Mouse (Mus musculus): ENCODE results near the gene Gmip. TPM values are rescaled to one million over a fixed set of nuclear protein-coding genes. Genes with fewer than 3 reads are reported as not detected.

Gene Gmip
- polyA plus RNA-seq, 1 experiment from 2014 or later, result 5.0 TPM

DNA sequence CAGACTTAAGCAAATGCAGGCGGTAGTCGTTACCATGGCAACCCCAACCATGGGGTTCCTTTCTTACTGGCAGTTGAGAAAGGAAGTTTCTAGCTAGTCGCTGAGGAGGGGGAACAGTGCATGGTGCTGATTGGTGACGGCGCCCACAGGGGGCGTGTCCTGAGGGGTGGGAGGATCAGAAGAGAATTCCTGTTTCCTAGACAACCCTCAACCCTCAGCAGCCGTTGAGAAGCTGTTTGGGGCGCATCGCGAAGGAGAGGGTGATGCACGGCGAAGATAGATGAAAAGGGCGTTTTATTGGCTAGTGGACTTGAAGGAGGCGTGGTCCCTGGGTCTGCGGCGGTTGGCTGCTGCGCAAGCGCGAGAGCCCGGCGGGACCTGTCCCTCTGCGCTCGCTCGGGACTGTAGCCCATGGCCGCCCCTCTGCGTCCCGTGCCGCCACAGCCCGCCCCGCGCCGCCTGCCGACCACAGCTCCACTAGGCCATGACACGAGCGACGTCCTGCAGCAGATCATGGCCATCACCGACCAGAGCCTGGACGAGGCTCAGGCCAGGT, 23.9 kb downstream of the Gmip start, which contains the start of gene Pbx4:
TSS of gene Pbx4 (plus strand) at position 194 of the 556 bp plus-strand sequence.
- H3K9ac ChIP-seq, result peak within 1 kb of the TSS; percentile 73
- DNase-seq (peak; percentile 80), ATAC-seq (ENCODE audit: low read depth) (peak; percentile 94)
- H3K27me3 ChIP-seq, result no peaks in the 10 kb centered on the region
- peak within 1 kb of the TSS; percentile 69 for H3K4me3 ChIP-seq (replicated peaks)
- H3K4me1 ChIP-seq (replicated peaks), result peaks cover 18% of the 10 kb centered on the region
- H3K27ac ChIP-seq, result peak within 1 kb of the TSS; percentile 16; the same call in 1 of the 2 replicates
- H3K36me3 ChIP-seq, result no peaks in the 10 kb centered on the region
- H3K9me3 ChIP-seq (replicated peaks), result no peaks in the 10 kb centered on the region
- H3K4me2 ChIP-seq, result peak within 1 kb of the TSS; percentile 91
- under 1% methylated on average over 38 of the region's 38 CpGs for WGBS (ENCODE audit: insufficient replicate concordance)

DNA sequence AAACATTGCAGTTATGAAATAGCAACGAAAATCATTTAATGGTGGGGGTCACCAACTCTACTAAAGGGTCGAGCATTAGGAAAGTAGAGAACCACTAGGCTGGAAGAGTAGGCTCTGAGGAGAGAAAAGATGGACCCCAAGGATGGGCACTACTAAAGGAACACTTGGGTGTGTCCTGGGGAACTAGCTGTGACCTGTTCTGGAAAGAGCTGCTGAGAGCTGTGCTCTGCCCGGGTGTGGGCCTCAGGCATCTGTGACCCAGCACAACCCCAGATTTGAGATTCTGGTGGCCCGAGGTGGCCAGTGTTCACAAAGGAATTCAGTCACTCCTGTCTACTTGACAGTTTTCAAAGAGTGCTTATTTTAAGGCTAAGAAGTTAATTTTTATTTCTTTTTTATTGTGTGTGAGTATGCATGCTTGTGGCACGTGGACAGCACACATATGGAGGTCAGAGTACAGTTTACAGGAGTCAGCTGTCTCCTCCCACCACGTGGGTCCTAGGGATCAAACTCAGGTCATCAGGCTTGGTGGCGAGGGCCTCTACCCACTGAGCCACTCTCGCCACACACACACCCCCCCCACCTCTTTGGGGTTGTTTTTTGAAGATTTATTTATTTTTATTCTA, 28.7 kb downstream of the Gmip start:
- H3K27ac ChIP-seq, result no peak overlapping the region
- H3K9ac ChIP-seq, result no peak overlapping the region
- H3K4me1 ChIP-seq (replicated peaks), result peaks cover 12% of the 10 kb centered on the region
- no peak overlapping the region for H3K4me3 ChIP-seq (replicated peaks)
- DNase-seq (no peak), ATAC-seq (ENCODE audit: low read depth) (no peak)
- no peaks in the 10 kb centered on the region for H3K27me3 ChIP-seq
- no peak overlapping the region for H3K4me2 ChIP-seq
- H3K9me3 ChIP-seq (replicated peaks), result no peaks in the 10 kb centered on the region
- H3K36me3 ChIP-seq, result no peaks in the 10 kb centered on the region
- WGBS (ENCODE audit: insufficient replicate concordance), result 51% methylated on average over 8 of the region's 8 CpGs

DNA sequence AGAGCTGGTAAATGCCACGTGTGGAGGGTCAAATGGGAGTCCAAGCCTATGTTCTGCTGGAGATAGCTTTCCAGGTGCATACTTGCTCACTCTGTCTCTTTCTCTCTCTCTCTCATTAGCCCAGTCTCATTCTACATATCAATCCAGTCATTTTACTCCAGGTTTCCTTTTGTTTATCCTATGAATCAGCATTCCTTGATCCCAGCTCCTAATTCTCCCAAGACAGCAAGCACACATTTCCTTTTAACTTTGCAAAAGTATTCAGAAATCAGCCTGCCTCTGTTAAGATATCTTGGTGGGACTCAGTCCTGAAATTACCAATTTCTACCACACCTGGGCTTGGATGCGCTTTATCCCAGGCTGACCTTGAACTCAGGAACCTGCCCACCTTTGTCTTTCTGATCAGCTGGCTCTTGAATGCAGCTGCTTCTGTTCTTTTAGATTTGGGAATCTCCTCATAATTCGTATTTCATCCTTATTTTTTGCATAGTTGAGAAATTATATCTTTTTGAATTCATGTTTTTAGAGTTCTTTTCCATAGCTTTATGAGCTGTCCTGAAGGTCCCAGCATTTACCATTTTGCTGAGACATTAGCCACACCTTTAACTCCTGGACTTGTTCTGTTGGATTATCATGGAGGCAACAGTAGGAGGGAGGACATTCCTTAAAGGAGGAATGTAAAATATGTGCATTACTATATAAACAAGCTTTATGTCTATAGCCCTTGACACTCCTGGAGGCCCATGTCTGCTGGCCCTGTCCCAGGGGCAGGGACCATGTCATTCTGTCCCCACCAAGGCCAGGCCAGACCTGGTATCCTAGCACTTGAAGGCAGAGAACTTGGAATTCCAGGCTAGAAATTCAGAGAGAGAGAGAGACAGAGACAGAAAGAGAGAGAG, 38.9 kb downstream of the Gmip start:
- DNase-seq, result no peak
- H3K4me3 ChIP-seq (replicated peaks), result no peak overlapping the region
- no peaks in the 10 kb centered on the region for H3K27me3 ChIP-seq
- no peak overlapping the region for H3K4me2 ChIP-seq
- 49% methylated on average over 3 of the region's 3 CpGs for WGBS (ENCODE audit: insufficient replicate concordance)
- no peak for ATAC-seq (ENCODE audit: low read depth)
- H3K9ac ChIP-seq, result no peak overlapping the region
- H3K4me1 ChIP-seq (replicated peaks), result peaks cover 23% of the 10 kb centered on the region
- H3K36me3 ChIP-seq, result no peaks in the 10 kb centered on the region
- no peaks in the 10 kb centered on the region for H3K9me3 ChIP-seq (replicated peaks)
- H3K27ac ChIP-seq, result no peak overlapping the region

DNA sequence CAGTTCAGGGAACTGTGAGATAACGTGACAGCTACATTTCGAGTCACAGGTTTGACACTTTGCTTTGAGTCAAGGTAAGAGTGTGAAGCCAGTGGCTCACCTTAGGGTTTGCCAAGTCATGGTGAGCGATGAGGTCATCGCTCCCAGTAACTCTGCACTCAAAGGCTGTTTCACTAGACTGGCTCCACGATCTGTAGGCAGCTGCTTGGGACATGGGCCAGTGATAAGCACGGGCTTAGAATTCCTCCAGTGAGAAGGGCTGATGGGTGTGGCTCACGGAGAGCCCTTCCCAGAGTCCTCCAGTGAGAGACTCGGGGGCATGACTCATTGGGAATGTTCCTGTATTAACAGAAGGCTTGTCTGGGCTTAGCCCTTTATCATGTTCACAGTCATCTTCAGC, 40.5 kb downstream of the Gmip start:
- peaks cover 23% of the 10 kb centered on the region for H3K4me1 ChIP-seq (replicated peaks)
- no peak overlapping the region for H3K4me3 ChIP-seq (replicated peaks)
- 58% methylated on average over 8 of the region's 8 CpGs for WGBS (ENCODE audit: insufficient replicate concordance)
- peak overlapping the region; percentile 40; the same call in 1 of the 2 replicates for H3K27ac ChIP-seq
- no peak overlapping the region for H3K9ac ChIP-seq
- no peaks in the 10 kb centered on the region for H3K9me3 ChIP-seq (replicated peaks)
- H3K27me3 ChIP-seq, result no peaks in the 10 kb centered on the region
- DNase-seq, result peak; percentile 39
- peak; percentile 66 for ATAC-seq (ENCODE audit: low read depth)
- H3K4me2 ChIP-seq, result no peak overlapping the region
- no peaks in the 10 kb centered on the region for H3K36me3 ChIP-seq

DNA sequence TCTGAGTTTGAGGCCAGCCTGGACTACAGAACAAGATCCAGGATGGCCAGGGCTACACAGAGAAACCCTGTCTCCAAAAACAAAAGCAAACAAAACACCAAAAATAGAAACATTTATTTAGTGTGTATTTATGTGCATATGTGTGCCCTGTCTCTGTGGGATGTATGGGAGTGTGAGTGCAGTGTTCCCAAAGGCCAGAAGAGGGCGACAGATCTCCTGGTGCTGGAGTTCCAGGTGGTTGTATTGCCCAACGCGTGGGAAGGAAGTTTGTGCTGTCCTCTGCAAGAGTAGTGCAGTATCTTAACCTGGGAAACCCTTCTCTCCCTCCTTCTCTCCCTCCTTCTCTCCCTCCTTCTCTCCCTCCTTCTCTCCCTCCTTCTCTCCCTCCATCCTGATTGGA, 41.4 kb downstream of the Gmip start:
- 34% methylated on average over 3 of the region's 3 CpGs for WGBS (ENCODE audit: insufficient replicate concordance)
- H3K36me3 ChIP-seq, result no peaks in the 10 kb centered on the region
- no peak overlapping the region for H3K4me2 ChIP-seq
- no peaks in the 10 kb centered on the region for H3K9me3 ChIP-seq (replicated peaks)
- H3K27me3 ChIP-seq, result no peaks in the 10 kb centered on the region
- no peak overlapping the region for H3K9ac ChIP-seq
- no peak for ATAC-seq (ENCODE audit: low read depth)
- no peak overlapping the region for H3K4me3 ChIP-seq (replicated peaks)
- no peak overlapping the region for H3K27ac ChIP-seq
- peaks cover 23% of the 10 kb centered on the region for H3K4me1 ChIP-seq (replicated peaks)
- DNase-seq, result no peak

DNA sequence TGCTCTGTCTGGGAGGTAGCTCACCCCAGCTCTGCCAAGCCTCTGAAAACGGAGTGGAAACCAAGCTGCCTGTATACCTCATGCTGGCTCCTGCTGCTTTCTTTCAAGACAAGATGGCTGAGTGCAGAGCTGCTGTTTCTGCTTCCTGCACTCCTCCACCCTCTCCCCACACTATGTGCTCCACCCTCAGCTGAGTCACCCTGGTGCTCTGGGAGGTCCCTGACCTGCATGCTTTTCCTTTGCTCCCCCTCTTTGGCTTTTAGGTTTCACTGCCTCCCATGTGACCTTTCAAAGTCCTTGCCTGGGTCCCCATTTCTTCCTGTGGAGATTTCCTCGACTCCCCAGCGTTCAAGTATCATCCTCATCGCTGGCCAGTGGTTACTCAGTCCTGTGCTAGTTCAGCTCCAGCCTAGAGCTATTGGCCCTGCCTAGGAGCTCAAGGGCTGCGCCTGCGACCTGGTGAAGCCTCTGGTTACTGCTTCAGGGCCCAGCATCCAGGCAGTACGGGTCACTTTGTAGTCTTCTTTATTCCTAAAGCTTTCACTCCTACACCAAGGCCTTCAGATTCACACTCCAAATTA, 42.5 kb downstream of the Gmip start:
- Histone ChIP-seq H3K27me3 (no peaks in the 10 kb centered on the region), H3K36me3 (no peaks in the 10 kb centered on the region), H3K4me3 (replicated peaks) (no peak overlapping the region), H3K4me1 (replicated peaks) (peaks cover 23% of the 10 kb centered on the region), H3K9me3 (replicated peaks) (no peaks in the 10 kb centered on the region), H3K9ac (peak overlapping the region; percentile 33; the same call in 1 of the 2 replicates), H3K27ac (peak overlapping the region; percentile 79), H3K4me2 (peak overlapping the region; percentile 41)
- DNase-seq (peak; percentile 49), ATAC-seq (ENCODE audit: low read depth) (peak; percentile 91)
- WGBS (ENCODE audit: insufficient replicate concordance), result 67% methylated on average over 7 of the region's 7 CpGs

DNA sequence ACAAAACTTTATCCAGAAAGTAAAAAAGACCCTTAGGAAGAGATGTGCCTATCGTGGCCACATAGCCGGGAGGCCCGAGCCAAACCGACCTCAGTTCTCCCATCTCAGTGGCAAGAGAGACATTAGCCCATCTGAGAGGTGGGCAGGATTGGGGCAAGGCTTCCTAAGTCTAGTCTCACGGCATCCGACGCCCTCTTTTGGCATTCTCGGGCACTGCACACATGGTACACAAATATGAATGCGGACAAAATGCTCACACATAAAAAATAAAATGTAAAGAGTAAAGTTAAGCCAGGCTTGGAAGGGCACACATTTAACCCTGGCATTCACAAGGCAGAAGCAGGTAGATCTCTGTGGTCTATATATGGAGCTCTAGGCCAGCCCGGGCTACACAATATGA, 45.4 kb downstream of the Gmip start:
- 82% methylated on average over 10 of the region's 10 CpGs for WGBS (ENCODE audit: insufficient replicate concordance)
- Histone ChIP-seq H3K4me1 (replicated peaks) (peaks cover 20% of the 10 kb centered on the region), H3K27me3 (no peaks in the 10 kb centered on the region), H3K27ac (no peak overlapping the region), H3K4me3 (replicated peaks) (no peak overlapping the region), H3K4me2 (no peak overlapping the region), H3K9me3 (replicated peaks) (no peaks in the 10 kb centered on the region), H3K36me3 (no peaks in the 10 kb centered on the region), H3K9ac (no peak overlapping the region)
- DNase-seq, result no peak
- ATAC-seq (ENCODE audit: low read depth), result no peak

DNA sequence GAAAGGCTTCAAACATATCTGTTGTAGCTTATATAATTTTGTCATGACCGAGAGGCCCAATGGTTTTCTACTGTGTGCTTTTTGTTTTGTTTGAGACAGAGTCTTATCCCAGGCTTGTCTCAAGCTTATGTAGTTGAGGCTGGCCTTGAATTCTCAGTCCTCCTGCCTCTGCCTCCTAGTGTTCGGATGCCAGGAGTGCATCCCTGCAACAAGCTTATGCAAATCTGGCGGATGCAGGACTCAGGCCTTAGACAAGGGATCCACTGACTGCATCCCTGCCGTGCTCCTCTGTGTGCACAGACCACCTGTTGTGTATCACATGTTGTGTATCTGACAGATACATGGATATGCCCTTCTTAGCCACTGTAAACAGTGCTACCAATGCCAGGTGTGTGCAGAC, 52.3 kb downstream of the Gmip start:
- no peak overlapping the region for H3K9ac ChIP-seq
- no peak overlapping the region for H3K27ac ChIP-seq
- 69% methylated on average over 4 of the region's 4 CpGs for WGBS (ENCODE audit: insufficient replicate concordance)
- H3K4me1 ChIP-seq (replicated peaks), result peaks cover 15% of the 10 kb centered on the region
- no peaks in the 10 kb centered on the region for H3K36me3 ChIP-seq
- H3K27me3 ChIP-seq, result no peaks in the 10 kb centered on the region
- H3K4me2 ChIP-seq, result no peak overlapping the region
- H3K9me3 ChIP-seq (replicated peaks), result no peaks in the 10 kb centered on the region
- no peak for DNase-seq
- ATAC-seq (ENCODE audit: low read depth), result no peak
- H3K4me3 ChIP-seq (replicated peaks), result no peak overlapping the region

DNA sequence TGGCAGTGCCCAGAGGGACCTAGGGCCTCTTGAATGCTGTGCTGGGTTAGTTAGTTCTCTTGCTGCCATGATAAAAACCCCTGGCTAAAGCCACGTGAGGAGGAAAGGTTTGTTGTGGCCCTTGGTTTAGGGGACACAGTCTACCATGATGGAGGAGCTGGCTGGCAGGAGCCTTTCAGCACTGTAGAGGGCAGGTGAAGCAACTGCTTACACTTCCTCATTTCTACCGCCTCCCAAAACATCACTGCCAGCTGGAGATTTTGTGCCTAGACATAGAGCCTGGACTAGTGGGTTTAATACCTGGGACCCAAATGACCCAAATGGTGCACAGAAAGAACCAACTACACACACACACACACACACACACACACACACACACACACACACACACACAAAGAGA, 52.8 kb downstream of the Gmip start:
- Histone ChIP-seq H3K9ac (no peak overlapping the region), H3K9me3 (replicated peaks) (no peaks in the 10 kb centered on the region), H3K4me3 (replicated peaks) (no peak overlapping the region), H3K4me2 (no peak overlapping the region), H3K36me3 (no peaks in the 10 kb centered on the region), H3K27ac (no peak overlapping the region), H3K4me1 (replicated peaks) (peaks cover 15% of the 10 kb centered on the region), H3K27me3 (no peaks in the 10 kb centered on the region)
- ATAC-seq (ENCODE audit: low read depth), result no peak
- no peak for DNase-seq
- 31% methylated on average over 2 of the region's 2 CpGs for WGBS (ENCODE audit: insufficient replicate concordance)

DNA sequence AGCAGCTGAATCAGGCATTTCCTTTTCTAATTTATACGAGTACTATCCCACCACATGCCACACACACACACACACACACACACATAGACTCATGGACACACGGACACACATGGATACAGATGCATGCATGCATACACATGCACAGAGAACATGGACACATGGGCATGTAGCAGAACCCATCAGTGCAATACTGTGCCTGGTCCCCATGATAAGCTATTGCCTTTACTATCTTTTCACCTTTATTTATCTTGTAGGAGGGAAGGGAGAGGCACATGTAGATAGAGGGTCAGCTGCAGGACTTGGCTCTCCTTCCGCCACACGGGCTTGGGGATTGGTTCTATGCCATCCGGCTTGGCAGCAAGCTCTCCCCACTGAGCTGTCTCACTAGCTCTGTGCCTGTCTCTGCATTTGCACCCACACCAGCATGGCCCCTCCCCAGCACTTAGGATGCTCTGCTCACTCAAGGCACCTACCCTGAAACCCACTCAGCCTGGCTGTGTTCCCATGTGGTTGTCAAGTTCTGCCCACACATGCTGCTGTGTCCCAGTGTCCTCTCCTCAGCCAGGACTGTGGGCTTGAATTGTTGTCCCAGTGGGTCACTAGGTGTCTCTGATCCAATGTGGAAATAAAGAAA, 55.0 kb downstream of the Gmip start:
- 59% methylated on average over 5 of the region's 5 CpGs for WGBS (ENCODE audit: insufficient replicate concordance)
- Histone ChIP-seq H3K36me3 (no peaks in the 10 kb centered on the region), H3K4me2 (no peak overlapping the region), H3K27me3 (no peaks in the 10 kb centered on the region), H3K9me3 (replicated peaks) (no peaks in the 10 kb centered on the region), H3K9ac (no peak overlapping the region), H3K4me3 (replicated peaks) (no peak overlapping the region), H3K4me1 (replicated peaks) (peaks cover 15% of the 10 kb centered on the region), H3K27ac (no peak overlapping the region)
- DNase-seq (no peak), ATAC-seq (ENCODE audit: low read depth) (peak; percentile 52; the same call in 1 of the 2 replicates)

DNA sequence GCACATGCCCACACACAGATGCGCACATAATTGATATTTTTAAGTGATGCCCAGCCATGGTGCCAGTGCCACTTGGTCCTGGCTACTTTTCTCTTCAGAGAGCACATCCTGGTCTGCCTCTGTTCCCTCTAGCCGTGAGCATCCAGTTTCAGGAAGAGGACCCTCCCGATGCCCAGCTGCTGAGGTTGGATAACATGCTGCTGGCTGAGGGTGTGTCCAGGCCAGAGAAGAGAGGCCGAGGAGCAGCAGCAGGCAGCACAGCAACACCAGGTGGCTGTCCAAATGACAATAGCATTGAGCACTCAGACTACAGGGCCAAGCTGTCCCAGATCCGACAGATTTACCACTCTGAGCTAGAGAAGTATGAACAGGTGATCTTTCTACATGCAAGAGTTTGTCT, 55.7 kb downstream of the Gmip start:
- ATAC-seq (ENCODE audit: low read depth), result peak; percentile 55; the same call in 1 of the 2 replicates

More for the DNA sequence above, 55.7 kb downstream of the Gmip start:
- H3K36me3 ChIP-seq, result no peaks in the 10 kb centered on the region
- no peaks in the 10 kb centered on the region for H3K27me3 ChIP-seq
- no peak for DNase-seq
- H3K27ac ChIP-seq, result no peak overlapping the region
- H3K9me3 ChIP-seq (replicated peaks), result no peaks in the 10 kb centered on the region
- H3K9ac ChIP-seq, result no peak overlapping the region
- peaks cover 15% of the 10 kb centered on the region for H3K4me1 ChIP-seq (replicated peaks)
- WGBS (ENCODE audit: insufficient replicate concordance), result 40% methylated on average over 5 of the region's 5 CpGs
- H3K4me3 ChIP-seq (replicated peaks), result no peak overlapping the region
- H3K4me2 ChIP-seq, result no peak overlapping the region

Data from liver, embryonic 13.5 days (tissue).